Mouse (Mus musculus): Measurements from ENCODE around the gene Tssk1. TPM values are rescaled to one million over a fixed set of nuclear protein-coding genes. Genes with fewer than 3 reads are reported as not detected.

Tssk1 gene
- polyA plus RNA-seq, 1 experiment from 2014 or later, result 0.07 TPM

DNA sequence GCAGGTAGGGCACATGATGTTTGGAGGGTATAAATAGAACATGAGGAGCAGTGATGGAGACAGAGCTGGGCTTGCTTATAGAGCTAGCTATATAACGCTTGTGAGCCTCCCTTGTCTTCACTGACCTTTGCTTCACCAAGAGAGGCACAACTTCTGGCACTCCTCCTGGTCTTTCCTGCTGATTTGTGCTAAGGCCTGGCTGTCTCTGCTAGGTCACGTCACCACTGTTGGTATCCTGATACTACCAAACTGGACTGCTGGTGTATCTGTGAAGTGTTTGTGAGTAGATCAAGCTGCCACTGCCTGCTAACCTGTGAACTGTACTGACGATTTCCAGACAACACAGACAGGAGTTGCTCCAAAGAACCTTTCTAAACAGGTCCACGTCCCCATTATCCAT is 18.8 kb upstream of the Tssk1 start:
- Histone ChIP-seq H3K9ac (no peak overlapping the region), H3K36me3 (peaks cover 44% of the 10 kb centered on the region), H3K4me3 (no peak overlapping the region), H3K9me3 (no peaks in the 10 kb centered on the region), H3K27ac (replicated peaks) (no peak overlapping the region), H3K4me1 (replicated peaks) (no peaks in the 10 kb centered on the region), H3K4me2 (no peak overlapping the region), H3K27me3 (no peaks in the 10 kb centered on the region)
- no peak for ATAC-seq (ENCODE audit: low read depth)
- 90% methylated on average over 4 of the region's 4 CpGs for WGBS

DNA sequence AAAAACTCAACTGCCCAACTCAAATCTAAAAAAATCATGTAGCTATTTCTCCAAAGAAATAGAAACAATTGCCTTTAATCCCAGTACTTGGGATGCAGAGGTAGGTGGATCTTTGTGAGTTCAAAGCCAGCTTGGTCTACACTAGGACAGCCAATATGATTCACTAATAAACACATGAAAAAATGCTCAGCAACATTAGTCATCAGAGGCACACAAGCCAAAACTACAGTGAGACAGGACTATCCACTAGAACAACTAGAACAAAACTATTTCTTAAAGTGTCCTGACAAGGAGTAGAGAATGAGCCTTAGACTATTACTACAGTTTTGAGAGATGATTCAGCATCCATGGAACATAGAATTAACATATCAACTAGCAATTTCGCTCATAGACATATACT is 17.9 kb upstream of the Tssk1 start:
- no peaks in the 10 kb centered on the region for H3K9me3 ChIP-seq
- no peak overlapping the region for H3K4me3 ChIP-seq
- peaks cover 3% of the 10 kb centered on the region for H3K4me1 ChIP-seq (replicated peaks)
- peaks cover 36% of the 10 kb centered on the region for H3K36me3 ChIP-seq
- no peak overlapping the region for H3K4me2 ChIP-seq
- no peak for ATAC-seq (ENCODE audit: low read depth)
- 94% methylated on average over 1 of the region's 1 CpGs for whole genome bisulfite sequencing
- no peak overlapping the region for H3K27ac ChIP-seq (replicated peaks)
- H3K27me3 ChIP-seq, result no peaks in the 10 kb centered on the region
- H3K9ac ChIP-seq, result no peak overlapping the region

- Histone ChIP-seq H3K4me1 (replicated peaks) (peaks cover 22% of the 10 kb centered on the region), H3K4me2 (no peak overlapping the region), H3K36me3 (peaks cover 24% of the 10 kb centered on the region), H3K4me3 (no peak overlapping the region), H3K27ac (replicated peaks) (no peak overlapping the region), H3K27me3 (no peaks in the 10 kb centered on the region), H3K9me3 (no peaks in the 10 kb centered on the region), H3K9ac (no peak overlapping the region)
- 96% methylated on average over 4 of the region's 4 CpGs for WGBS
- no peak for ATAC-seq (ENCODE audit: low read depth)
Observed at GRCm38 (mm10) chr16:17879571-17879970, 14.5 kb upstream of the Tssk1 start.

DNA sequence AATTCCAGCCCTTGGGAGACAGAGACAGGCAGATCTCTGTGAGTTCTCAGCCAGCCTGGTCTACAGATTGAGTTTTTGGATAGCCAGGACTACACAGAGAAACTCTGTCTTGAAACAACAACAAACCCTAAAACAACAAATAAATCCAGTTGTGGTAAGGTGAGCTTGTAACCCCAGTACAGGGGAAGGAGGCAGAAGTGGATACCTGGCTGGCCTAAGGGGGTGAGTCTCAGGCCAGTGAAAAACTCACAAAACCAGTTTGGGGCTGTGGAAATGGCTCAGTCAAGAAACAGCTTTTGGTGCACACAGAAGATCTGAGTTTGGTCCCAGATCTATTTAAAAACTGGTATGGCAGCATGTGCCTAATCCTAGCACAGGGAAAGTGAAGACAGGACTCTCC is 11.8 kb upstream of the Tssk1 start:
- Histone ChIP-seq H3K9me3 (no peaks in the 10 kb centered on the region), H3K4me3 (no peak overlapping the region), H3K4me1 (replicated peaks) (peaks cover 46% of the 10 kb centered on the region), H3K4me2 (no peak overlapping the region), H3K27me3 (no peaks in the 10 kb centered on the region), H3K27ac (replicated peaks) (no peak overlapping the region), H3K9ac (no peak overlapping the region), H3K36me3 (peaks cover 24% of the 10 kb centered on the region)
- no peak for ATAC-seq (ENCODE audit: low read depth)

DNA sequence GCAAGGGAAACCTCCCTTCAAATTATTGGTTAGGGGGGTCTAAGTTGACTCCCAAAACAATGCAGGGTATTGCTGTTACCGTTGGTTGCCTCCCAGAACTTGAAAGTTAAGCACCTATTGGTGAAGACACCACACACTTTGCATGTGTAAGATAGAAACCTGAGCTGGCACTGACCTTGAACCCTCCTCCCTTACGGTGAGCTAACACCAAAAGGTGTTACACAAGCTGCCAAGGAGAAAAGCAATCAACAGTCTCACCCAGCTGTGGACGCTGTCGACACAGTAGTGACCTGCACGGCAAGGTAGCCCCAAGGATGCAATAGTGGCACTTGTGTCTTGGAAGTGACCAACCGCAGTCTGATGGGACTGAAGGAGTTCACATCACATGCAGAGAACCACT is 9.9 kb upstream of the Tssk1 start:
- peaks cover 13% of the 10 kb centered on the region for H3K36me3 ChIP-seq
- no peaks in the 10 kb centered on the region for H3K9me3 ChIP-seq
- no peak overlapping the region for H3K27ac ChIP-seq (replicated peaks)
- H3K27me3 ChIP-seq, result no peaks in the 10 kb centered on the region
- no peak overlapping the region for H3K4me3 ChIP-seq
- H3K9ac ChIP-seq, result no peak overlapping the region
- ATAC-seq (ENCODE audit: low read depth), result no peak
- no peak overlapping the region for H3K4me2 ChIP-seq
- H3K4me1 ChIP-seq (replicated peaks), result peaks cover 46% of the 10 kb centered on the region
- 92% methylated on average over 6 of the region's 6 CpGs for WGBS

DNA sequence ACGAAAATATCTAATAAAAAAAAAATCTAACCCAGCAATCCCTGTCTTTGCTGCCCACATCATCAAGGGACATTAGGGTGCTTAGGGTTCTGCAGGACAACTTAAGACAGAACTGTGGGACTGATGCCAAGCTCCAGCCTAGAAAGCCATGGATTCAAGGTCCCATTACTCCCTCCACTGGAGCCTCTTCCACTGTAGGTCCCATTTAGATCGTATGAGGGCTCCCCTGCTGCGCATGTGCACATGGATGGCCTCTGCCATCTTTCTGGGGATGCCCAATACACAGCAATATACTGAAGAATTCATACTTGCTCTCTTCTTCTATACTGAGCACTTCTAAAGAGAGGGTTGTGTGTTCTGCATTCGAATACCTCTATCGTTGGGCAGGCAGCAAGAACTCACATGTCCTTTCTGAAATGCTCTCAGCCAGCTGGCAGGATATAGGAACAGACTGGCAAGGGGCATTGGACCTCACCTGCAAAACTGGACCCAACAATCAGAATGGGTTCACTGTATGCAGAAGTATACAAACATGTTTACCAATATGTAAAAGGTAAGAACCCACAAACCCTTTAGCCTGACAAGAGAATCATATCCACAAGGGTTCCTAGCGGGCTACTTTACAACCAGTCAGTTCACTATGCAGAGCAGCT is 4.2 kb upstream of the Tssk1 start:
- H3K9ac ChIP-seq, result peak overlapping the region; percentile 96
- H3K9me3 ChIP-seq, result no peaks in the 10 kb centered on the region
- 84% methylated on average over 6 of the region's 6 CpGs for WGBS
- H3K4me3 ChIP-seq, result peak overlapping the region; percentile 70
- H3K36me3 ChIP-seq, result no peaks in the 10 kb centered on the region
- peak overlapping the region; percentile 86 for H3K4me2 ChIP-seq
- peaks cover 47% of the 10 kb centered on the region for H3K4me1 ChIP-seq (replicated peaks)
- H3K27ac ChIP-seq (replicated peaks), result no peak overlapping the region
- no peaks in the 10 kb centered on the region for H3K27me3 ChIP-seq
- no peak for ATAC-seq (ENCODE audit: low read depth)

- H3K4me3 ChIP-seq, result peak overlapping the region; percentile 70
- peak overlapping the region; percentile 96 for H3K9ac ChIP-seq
- no peaks in the 10 kb centered on the region for H3K36me3 ChIP-seq
- H3K27ac ChIP-seq (replicated peaks), result no peak overlapping the region
- no peaks in the 10 kb centered on the region for H3K9me3 ChIP-seq
- no peak for ATAC-seq (ENCODE audit: low read depth)
- H3K4me1 ChIP-seq (replicated peaks), result peaks cover 43% of the 10 kb centered on the region
- WGBS, result 33% methylated on average over 2 of the region's 2 CpGs
- H3K4me2 ChIP-seq, result peak overlapping the region; percentile 86
- no peaks in the 10 kb centered on the region for H3K27me3 ChIP-seq
Observed at GRCm38 (mm10) chr16:17890342-17890727, 3.7 kb upstream of the Tssk1 start.

GRCm38 (mm10) chr16:17890917-17891566 is 3.0 kb upstream of the Tssk1 start:
- Histone ChIP-seq H3K9ac (peak overlapping the region; percentile 96), H3K36me3 (no peaks in the 10 kb centered on the region), H3K27ac (replicated peaks) (peak overlapping the region; percentile 98), H3K9me3 (no peaks in the 10 kb centered on the region), H3K27me3 (no peaks in the 10 kb centered on the region), H3K4me1 (replicated peaks) (peaks cover 36% of the 10 kb centered on the region), H3K4me2 (peak overlapping the region; percentile 86), H3K4me3 (peak overlapping the region; percentile 70)
- under 1% methylated on average over 43 of the region's 44 CpGs for WGBS
- ATAC-seq (ENCODE audit: low read depth), result peak; percentile 71

DNA sequence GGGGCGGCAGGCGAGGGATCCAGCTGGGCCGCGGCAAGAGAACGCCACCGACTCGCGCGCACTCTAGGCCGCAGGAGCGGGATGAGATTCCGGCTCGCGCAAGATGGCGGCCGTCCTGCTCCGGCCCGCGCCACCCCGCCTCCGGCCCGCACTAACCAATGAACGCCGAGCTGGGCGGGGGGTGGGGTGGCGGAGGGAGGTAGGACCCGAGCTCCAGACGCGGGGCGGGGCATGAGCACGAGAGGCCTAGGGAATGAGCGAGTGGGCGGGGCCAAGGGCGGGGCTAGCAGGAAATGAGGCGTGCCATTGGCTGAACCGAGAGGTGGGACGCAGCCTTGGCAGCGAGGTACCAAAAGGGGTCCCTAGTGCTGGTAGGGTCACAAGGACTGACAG is 2.5 kb upstream of the Tssk1 start, which contains the start of gene Gm20518:
TSS of gene Gm20518 (minus strand) at position 105 of the 393 bp plus-strand sequence.
- WGBS, result under 1% methylated on average over 38 of the region's 38 CpGs
- H3K27me3 ChIP-seq, result no peaks in the 10 kb centered on the region
- H3K9me3 ChIP-seq, result no peaks in the 10 kb centered on the region
- H3K36me3 ChIP-seq, result no peaks in the 10 kb centered on the region
- H3K4me3 ChIP-seq, result peak within 1 kb of the TSS; percentile 70
- peak within 1 kb of the TSS; percentile 86 for H3K4me2 ChIP-seq
- H3K4me1 ChIP-seq (replicated peaks), result peaks cover 30% of the 10 kb centered on the region
- ATAC-seq (ENCODE audit: low read depth), result peak; percentile 97
- peak within 1 kb of the TSS; percentile 98 for H3K27ac ChIP-seq (replicated peaks)
- H3K9ac ChIP-seq, result peak within 1 kb of the TSS; percentile 96

DNA sequence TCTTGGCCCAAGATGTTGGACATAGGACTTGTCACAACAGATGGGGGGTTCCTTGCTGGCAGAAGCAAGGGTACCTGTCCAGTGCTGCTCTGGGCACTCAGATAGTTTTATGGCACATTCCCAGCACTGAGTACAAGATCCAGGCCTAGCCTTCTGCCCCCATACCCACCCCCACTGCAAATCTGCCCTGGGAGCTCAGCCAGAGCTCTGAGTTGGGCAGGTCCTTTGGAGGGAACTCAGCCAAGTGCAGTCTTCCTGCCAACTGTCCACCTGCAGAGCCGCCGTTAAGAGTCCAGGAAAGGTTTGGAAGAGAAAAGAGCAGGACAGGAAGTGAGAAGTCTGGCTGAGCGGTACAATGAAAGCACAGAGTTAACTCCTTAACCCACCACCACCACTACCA is 1.4 kb upstream of the Tssk1 start:
- no peak for ATAC-seq (ENCODE audit: low read depth)
- no peaks in the 10 kb centered on the region for H3K9me3 ChIP-seq
- H3K9ac ChIP-seq, result no peak overlapping the region
- H3K36me3 ChIP-seq, result no peaks in the 10 kb centered on the region
- 72% methylated on average over 3 of the region's 3 CpGs for WGBS
- no peak overlapping the region for H3K27ac ChIP-seq (replicated peaks)
- peaks cover 25% of the 10 kb centered on the region for H3K4me1 ChIP-seq (replicated peaks)
- 0 out of 2 replicates have a peak overlapping the region, but pooled peaks have one; percentile 86 for H3K4me2 ChIP-seq
- H3K27me3 ChIP-seq, result no peaks in the 10 kb centered on the region
- no peak overlapping the region for H3K4me3 ChIP-seq

DNA sequence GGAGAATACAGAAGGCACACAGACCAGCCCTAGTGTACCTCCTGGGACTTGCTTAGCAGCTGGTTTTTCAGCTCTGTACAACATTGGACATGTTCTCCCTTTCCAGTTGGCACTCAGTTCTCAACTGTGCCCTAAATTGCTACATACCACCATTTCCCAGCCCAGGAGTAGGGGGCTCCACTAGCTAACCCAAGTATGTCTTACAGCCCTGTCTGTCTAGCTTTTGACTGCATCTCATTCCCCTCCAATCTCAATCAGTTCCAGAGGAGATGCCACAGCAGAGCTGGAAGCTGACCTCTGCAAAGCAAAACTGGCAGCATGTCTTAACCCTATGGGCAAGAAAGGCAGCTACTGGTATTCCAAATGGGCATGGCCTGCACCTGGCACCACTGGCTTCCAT is 2.1 kb downstream of the Tssk1 start:
- Histone ChIP-seq H3K9ac (no peak overlapping the region), H3K4me1 (replicated peaks) (peaks cover 10% of the 10 kb centered on the region), H3K4me2 (no peak overlapping the region), H3K36me3 (peaks cover 33% of the 10 kb centered on the region), H3K27ac (replicated peaks) (no peak overlapping the region), H3K9me3 (no peaks in the 10 kb centered on the region), H3K27me3 (no peaks in the 10 kb centered on the region), H3K4me3 (no peak overlapping the region)
- no peak for ATAC-seq (ENCODE audit: low read depth)

DNA sequence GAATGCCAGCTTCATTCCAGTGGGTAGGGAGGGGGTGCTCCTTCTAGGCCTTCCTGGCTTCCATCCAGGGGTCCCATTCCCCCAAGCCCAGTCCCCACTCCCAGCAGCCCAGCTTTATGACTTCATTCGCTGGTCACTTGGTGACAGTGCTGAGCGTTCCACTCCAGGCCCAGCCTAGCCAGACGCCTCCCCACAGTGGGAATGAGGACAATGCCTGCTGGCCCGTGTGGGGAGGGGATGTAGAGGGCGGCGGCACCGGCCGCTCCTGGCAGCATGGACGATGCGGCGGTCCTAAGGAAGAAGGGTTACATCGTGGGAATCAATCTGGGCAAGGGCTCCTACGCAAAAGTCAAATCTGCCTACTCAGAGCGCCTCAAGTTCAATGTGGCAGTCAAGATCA is 4.4 kb downstream of the Tssk1 start, which contains the start of the genes Dgcr2 and Tssk2:
TSS of gene Dgcr2 (minus strand) at position 101 of the 400 bp plus-strand sequence.
TSS of gene Tssk2 (plus strand) at position 176 of the 400 bp plus-strand sequence.
- WGBS, result 84% methylated on average over 14 of the region's 14 CpGs
- H3K27ac ChIP-seq (replicated peaks), result no peak within 1 kb of the TSS
- peaks cover 57% of the 10 kb centered on the region for H3K36me3 ChIP-seq
- H3K4me1 ChIP-seq (replicated peaks), result no peaks in the 10 kb centered on the region
- H3K4me3 ChIP-seq, result no peak within 1 kb of the TSS
- no peaks in the 10 kb centered on the region for H3K9me3 ChIP-seq
- no peak within 1 kb of the TSS for H3K4me2 ChIP-seq
- H3K9ac ChIP-seq, result no peak within 1 kb of the TSS
- no peak for ATAC-seq (ENCODE audit: low read depth)
- H3K27me3 ChIP-seq, result no peaks in the 10 kb centered on the region

Measured in neural tube, embryonic 13.5 days (tissue).